Mouse (Mus musculus) hindbrain, embryonic 12.5 days (tissue): ENCODE results near the gene Iffo2. TPM values are rescaled to one million over a fixed set of nuclear protein-coding genes. Genes with fewer than 3 reads are reported as not detected.
A peak's percentile ranks its signal among the peaks of the same experiment; 100 is the strongest.

Experiments
- ATAC-seq: fragments of 200-750 bp; cut with Nextera tagmentation; 2 replicates; pipeline ENCODE4 v1.8.0; 2017; ENCODE audit warnings: moderate TSS enrichment; ENCODE audit not compliant: low FRiP score
- H3K27ac ChIP-seq: fragments of 300-500 bp; sonication (generic); 2 replicates; pipeline ENCODE4 v1.5.1; 2016; ENCODE audit warnings: mild to moderate bottlenecking
- H3K27me3 ChIP-seq: fragments of 300-500 bp; sonication (generic); 2 replicates; pipeline ENCODE4 v1.6.1; 2016; ENCODE audit warnings: mild to moderate bottlenecking
- H3K36me3 ChIP-seq: fragments of 300-500 bp; sonication (generic); 2 replicates; pipeline ENCODE4 v1.6.1; 2016; ENCODE audit warnings: mild to moderate bottlenecking
- H3K4me1 ChIP-seq: fragments of 300-500 bp; sonication (generic); 2 replicates; pipeline ENCODE4 v1.6.1; 2016
- H3K4me2 ChIP-seq: fragments of 300-500 bp; sonication (generic); replicated peaks from 2 replicates; pipeline ENCODE4 v1.6.1; 2016; ENCODE audit warnings: mild to moderate bottlenecking
- H3K4me3 ChIP-seq: fragments of 300-500 bp; sonication (generic); 2 replicates; pipeline ENCODE4 v1.5.1; 2016; ENCODE audit warnings: mild to moderate bottlenecking
- H3K9ac ChIP-seq: fragments of 300-500 bp; sonication (generic); 2 replicates; pipeline ENCODE4 v1.6.1; 2016; ENCODE audit warnings: mild to moderate bottlenecking, moderate library complexity
- H3K9me3 ChIP-seq: fragments of 300-500 bp; sonication (generic); replicated peaks from 2 replicates; pipeline ENCODE4 v1.6.1; 2016; ENCODE audit warnings: mild to moderate bottlenecking
- WGBS: fragments of 180-500 bp; shearing (Covaris S2); methylation state at CpG from one replicate; pipeline ENCODE4 v1.1.7; 2016; 5-methylcytosine and 5-hydroxymethylcytosine counted together
- polyA plus RNA-seq: library from polyadenylated mRNA; unstranded; fragments of >200 nt; fragmentation: Nextera tagmentation; extraction: Ambion mirVana; gene quantifications from 2 replicates; pipeline ENCODE4 v1.2.1, GENCODE M21; 2016

Gene Iffo2
- polyA plus RNA-seq, 1 experiment from 2014 or later = 5.8 TPM

DNA sequence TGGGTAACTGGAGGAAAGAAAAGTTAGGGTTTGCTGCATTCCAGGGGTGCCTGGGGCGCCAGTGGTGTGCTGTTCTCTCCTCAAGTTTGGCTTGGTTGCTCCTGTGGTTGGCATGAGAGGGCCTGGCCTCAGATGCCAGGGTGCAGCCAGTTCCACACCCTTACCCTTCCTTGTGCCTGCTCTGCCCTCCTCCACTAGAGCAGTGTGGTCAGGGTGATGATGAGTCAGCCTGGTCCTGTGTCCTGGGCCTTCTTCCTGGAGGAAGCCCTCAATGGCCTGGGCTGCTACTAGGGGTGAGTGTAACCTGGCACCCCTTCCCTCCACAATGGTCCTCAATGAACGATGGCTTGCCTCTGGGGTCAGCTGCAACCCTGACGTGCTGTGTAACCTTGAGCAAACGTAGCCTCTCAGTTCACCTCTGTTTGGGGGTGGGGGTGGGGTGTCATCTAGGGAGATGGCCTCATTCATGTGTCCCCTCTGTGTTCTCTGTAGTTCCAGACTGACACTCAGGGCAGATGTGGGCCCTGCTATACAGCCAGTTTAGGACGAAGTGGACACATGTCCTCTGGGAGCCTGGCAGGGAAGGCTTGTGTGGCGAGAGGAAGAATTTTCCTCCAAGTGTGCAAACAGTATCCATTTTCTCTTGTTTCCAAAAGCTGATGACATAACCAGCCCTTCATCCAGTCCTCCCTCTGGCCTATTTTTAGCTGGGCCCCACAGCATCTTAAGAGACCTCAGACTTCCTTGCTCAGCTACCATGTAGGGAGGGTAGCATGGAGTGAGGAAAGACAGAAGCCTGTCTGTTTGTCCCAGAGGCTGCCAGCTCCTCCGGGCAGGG, 71.4 kb downstream of the Iffo2 start:
- Histone ChIP-seq H3K9me3 (no peaks in the 10 kb centered on the region), H3K27me3 (no peaks in the 10 kb centered on the region), H3K9ac (no peak overlapping the region), H3K4me1 (peaks cover 60% of the 10 kb centered on the region), H3K36me3 (peaks cover 19% of the 10 kb centered on the region), H3K4me2 (no peak overlapping the region), H3K4me3 (no peak overlapping the region), H3K27ac (peak overlapping the region; percentile 56)
- no peak for ATAC-seq
- 67% methylated on average over 7 of the region's 7 CpGs for WGBS

DNA sequence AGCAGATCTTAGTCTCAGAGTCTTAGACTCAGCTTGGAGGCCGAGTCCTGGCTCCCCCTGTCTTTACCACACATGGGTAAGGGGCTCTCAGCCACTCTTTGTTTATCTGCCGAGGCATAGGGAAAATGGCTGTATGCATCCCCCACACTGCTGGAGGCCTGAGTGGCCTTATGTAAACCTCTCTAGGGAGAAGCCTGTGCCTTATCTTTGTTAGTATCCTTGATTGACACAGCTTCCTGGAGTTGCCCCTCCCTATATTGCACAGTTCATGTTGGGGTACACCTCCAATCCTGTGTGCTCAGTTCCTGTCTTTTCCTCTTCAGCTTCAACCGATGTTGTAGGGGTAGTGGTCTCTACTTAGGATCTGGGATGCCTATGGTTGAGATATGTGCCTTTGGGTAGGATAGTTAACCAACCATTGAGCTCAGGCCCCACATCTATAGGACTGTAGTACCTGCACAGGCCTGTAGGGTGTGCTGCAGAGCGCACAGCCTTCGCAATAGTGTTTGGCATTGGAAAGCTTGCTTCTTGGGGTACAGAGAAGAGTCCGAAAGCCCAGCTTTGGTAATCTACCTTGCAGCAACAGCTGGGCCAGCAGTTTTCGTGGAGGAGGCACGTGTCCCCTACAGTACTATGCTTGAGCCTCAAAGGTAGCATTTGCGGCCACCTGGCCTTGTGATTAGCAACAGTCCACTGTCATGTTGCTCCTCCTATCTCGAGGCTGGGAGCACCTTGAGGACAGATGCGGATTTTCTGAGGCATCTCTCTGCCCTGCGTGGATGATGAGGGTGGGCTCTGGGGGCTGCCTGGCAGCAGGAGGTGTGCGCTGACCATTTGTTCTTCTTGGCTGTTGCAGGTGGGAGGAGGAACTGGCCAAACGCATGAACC, 72.3 kb downstream of the Iffo2 start, which contains the start of gene Gm21969:
TSS of gene Gm21969 (plus strand) at position 830 of the 888 bp plus-strand sequence.
- Histone ChIP-seq H3K4me3 (no peak within 1 kb of the TSS), H3K36me3 (peaks cover 23% of the 10 kb centered on the region), H3K9me3 (no peaks in the 10 kb centered on the region), H3K9ac (no peak within 1 kb of the TSS), H3K27ac (peak within 1 kb of the TSS; percentile 56), H3K27me3 (no peaks in the 10 kb centered on the region), H3K4me2 (no peak within 1 kb of the TSS), H3K4me1 (peaks cover 52% of the 10 kb centered on the region)
- no peak for ATAC-seq
- 54% methylated on average over 14 of the region's 14 CpGs for WGBS

DNA sequence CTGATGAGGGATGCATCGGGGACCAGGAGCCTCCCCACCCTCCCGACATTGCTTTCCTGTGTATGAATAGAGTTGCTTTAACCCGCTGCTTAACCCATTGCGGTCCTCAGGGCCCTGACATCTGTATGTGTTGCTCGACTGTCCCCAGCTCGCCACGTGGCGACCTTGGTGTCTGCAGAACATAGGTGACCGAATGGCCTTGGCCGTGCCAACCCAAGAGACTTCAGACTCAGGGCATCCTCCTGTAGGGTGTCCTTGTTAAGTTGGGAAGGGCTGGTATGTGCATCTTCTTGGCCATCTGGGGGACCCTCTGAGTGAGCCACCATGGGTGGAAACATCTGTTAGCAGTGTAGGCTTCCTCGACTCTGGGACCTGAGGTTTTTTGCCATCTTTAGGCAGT, 74.9 kb downstream of the Iffo2 start:
- peaks cover 26% of the 10 kb centered on the region for H3K36me3 ChIP-seq
- H3K4me3 ChIP-seq = no peak overlapping the region
- no peaks in the 10 kb centered on the region for H3K27me3 ChIP-seq
- no peak overlapping the region for H3K4me2 ChIP-seq
- ATAC-seq = no peak
- no peaks in the 10 kb centered on the region for H3K9me3 ChIP-seq
- H3K27ac ChIP-seq = no peak overlapping the region
- H3K4me1 ChIP-seq = peaks cover 25% of the 10 kb centered on the region
- WGBS = 84% methylated on average over 11 of the region's 11 CpGs
- no peak overlapping the region for H3K9ac ChIP-seq

DNA sequence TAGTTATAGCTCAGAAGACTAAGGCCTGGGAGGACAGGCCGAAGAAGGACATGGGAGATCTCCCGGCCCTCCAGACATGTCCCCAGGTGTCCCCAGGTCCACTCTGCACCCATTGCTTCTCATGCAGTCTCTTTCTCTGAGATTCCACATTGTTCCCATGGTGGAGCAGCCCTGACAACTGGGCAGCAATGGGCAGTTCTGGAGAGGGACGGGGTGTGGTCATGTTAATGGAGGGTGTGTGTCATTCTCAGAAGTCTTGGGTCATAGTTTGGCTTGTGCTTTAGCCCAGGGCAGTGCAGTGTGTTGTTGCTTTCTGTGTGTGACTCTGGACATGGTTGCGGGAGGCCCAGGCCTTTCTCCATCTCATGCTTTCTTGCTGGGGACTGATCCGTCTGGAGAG, 76.4 kb downstream of the Iffo2 start:
- H3K9me3 ChIP-seq = no peaks in the 10 kb centered on the region
- no peak overlapping the region for H3K4me2 ChIP-seq
- H3K4me1 ChIP-seq = peaks cover 23% of the 10 kb centered on the region
- no peaks in the 10 kb centered on the region for H3K27me3 ChIP-seq
- H3K36me3 ChIP-seq = peaks cover 26% of the 10 kb centered on the region
- no peak for ATAC-seq
- no peak overlapping the region for H3K4me3 ChIP-seq
- 93% methylated on average over 5 of the region's 5 CpGs for WGBS
- no peak overlapping the region for H3K27ac ChIP-seq
- no peak overlapping the region for H3K9ac ChIP-seq

DNA sequence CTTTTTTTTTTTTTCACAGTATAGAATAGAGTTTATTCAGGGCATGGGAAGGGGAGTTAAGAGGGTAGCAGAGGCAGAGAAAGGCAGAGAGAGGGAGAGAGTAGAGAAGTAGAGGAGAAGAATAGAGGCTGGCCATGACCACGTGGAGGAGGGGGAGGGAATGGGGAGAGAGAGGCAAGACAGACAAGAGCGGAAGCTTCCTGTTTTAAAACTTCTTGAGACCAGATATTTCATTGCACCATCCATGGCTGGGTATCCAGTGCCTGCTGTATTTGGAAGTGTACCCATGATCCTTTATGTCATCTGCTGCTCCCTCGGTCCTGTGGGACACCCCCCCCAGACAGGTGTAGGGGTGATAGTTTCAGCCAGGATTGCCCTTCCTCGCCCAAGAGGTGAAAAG, 78.6 kb downstream of the Iffo2 start:
- Histone ChIP-seq H3K4me3 (no peak overlapping the region), H3K36me3 (peaks cover 42% of the 10 kb centered on the region), H3K4me1 (peaks cover 9% of the 10 kb centered on the region; the same call in 1 of the 2 replicates), H3K27ac (no peak overlapping the region), H3K9ac (no peak overlapping the region), H3K4me2 (no peak overlapping the region), H3K9me3 (peaks cover 6% of the 10 kb centered on the region; the same call in 1 of the 2 replicates), H3K27me3 (no peaks in the 10 kb centered on the region)
- no peak for ATAC-seq
- 78% methylated on average over 4 of the region's 4 CpGs for WGBS

DNA sequence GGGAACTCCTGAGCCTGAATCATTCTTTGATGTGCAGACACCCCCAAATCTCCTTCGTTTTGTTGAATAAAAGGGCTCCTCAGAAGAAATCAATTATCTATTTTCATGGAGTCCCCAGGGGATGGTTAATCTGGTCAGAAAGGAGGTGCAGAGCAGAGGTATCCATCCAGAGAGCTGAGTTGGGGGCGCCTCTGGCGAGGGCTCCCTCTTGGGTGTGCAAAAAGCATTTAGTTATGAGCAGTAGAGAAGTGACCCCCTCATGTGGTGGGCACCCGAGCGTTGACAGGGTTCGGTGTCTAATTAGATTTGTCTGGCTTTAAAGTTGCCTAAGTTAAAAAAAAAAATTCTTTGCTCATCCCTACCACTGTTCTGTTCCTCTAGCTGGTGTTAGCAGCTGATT, 80.6 kb downstream of the Iffo2 start:
- ATAC-seq = no peak
- no peak overlapping the region for H3K4me2 ChIP-seq

DNA sequence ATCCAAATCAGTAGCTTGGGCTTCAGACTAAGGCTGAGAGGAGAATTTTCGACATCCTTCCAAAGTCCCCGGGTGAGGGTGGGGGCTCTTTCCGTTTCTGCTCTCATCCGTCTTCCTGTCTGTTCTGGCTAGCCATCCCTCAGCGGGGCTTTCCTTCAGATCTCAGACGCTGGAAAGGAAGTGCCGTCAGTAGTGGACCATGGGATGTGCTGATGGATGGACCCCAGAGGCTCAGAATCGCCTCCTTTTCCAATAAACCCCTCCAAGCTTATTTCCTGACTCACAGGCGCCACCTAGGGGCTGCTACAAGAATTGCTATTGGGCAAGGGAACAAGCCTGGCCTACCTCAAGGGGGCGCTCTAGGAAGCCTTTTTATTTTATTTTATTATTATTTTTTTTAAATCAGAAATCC, 81.2 kb downstream of the Iffo2 start:
- Histone ChIP-seq H3K27me3 (no peaks in the 10 kb centered on the region), H3K9me3 (peaks cover 9% of the 10 kb centered on the region; the same call in 1 of the 2 replicates), H3K27ac (peak overlapping the region; percentile 31; the same call in 1 of the 2 replicates), H3K4me3 (no peak overlapping the region), H3K4me1 (peaks cover 20% of the 10 kb centered on the region), H3K36me3 (peaks cover 37% of the 10 kb centered on the region), H3K9ac (no peak overlapping the region), H3K4me2 (peak overlapping the region; percentile 41)
- 4% methylated on average over 10 of the region's 10 CpGs for WGBS
- ATAC-seq = peak; percentile 55

More for the DNA sequence above, 80.6 kb downstream of the Iffo2 start:
- Histone ChIP-seq H3K36me3 (peaks cover 43% of the 10 kb centered on the region), H3K9ac (no peak overlapping the region; the same call in 1 of the 2 replicates), H3K27ac (no peak overlapping the region), H3K4me1 (peaks cover 16% of the 10 kb centered on the region), H3K4me3 (no peak overlapping the region), H3K9me3 (peaks cover 9% of the 10 kb centered on the region; the same call in 1 of the 2 replicates), H3K27me3 (no peaks in the 10 kb centered on the region)
- 55% methylated on average over 6 of the region's 6 CpGs for WGBS

DNA sequence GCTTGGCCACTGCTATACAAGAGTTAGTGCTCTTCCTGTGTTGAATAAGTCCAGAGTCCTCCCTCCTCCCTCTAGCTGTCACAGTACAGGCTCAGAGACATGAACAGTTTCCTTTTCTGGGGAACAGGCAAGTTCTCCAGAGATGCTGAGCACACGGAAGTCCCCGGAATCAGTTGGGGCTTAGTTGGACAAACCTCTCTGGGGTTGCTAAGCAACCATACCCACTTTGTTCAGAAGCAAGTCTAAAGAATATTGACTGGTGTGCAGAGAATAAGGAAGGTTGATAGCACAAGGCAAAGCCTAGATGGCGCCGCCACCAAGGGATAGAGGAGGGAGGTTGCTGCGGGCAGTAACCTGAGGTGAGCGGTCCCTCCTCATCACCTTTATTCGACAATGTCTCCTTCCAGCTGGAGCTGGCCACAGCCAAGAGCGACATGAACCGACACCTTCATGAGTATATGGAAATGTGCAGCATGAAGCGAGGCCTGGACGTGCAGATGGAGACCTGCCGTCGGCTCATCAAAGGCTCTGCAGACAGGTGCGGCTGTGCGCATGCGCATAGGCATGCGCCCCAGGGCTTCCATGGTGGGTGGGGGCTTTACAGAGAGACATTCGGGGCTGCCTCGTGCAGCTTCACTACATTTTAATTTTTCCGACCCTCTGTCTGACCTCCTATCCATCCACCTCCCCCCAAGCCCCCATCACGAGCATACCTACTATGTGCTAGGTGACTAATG, 84.3 kb downstream of the Iffo2 start:
- Histone ChIP-seq H3K36me3 (peaks cover 28% of the 10 kb centered on the region), H3K4me1 (peaks cover 26% of the 10 kb centered on the region), H3K27ac (no peak overlapping the region), H3K9me3 (peaks cover 9% of the 10 kb centered on the region; the same call in 1 of the 2 replicates), H3K4me2 (no peak overlapping the region), H3K4me3 (no peak overlapping the region), H3K9ac (no peak overlapping the region), H3K27me3 (no peaks in the 10 kb centered on the region)
- 90% methylated on average over 21 of the region's 21 CpGs for WGBS
- ATAC-seq = no peak

DNA sequence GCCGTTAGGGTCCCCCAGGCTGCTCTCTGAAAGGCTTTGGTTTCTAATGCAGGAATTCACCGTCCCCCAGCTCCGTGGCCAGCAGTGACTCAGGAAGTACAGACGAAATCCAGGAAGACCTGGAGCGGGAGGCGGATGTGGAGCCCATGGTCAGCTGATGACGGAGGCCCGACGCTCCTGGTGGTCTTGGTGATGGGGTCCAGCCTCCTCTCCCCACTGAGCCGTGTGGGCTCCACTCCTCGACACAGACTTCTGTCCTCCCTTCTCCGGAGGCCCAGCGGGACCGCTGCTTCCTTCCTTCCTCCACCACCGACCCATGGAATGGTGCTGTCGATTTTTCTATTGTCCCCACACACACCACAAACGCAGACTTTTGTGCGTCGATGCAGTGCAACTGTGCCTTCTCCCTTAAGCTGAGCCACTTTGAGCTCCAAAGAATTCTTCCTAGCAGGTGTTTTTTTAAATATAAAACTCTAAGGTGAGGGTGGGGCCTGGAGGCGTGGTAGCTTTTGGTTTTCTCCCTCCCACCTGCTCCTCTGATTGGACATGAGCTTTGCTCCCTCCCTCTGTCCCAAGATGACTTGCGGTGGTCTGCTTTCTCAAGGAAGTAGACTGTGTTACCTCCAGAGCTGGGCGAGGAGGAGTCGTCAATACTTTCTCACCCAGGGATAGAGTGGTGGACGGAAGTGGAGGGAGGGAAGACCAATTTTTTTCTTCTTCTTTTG, 86.1 kb downstream of the Iffo2 start:
- H3K27ac ChIP-seq = peak overlapping the region; percentile 66; the same call in 1 of the 2 replicates
- peak overlapping the region; percentile 57 for H3K4me2 ChIP-seq
- WGBS = 12% methylated on average over 24 of the region's 24 CpGs
- ATAC-seq = peak; percentile 86
- H3K27me3 ChIP-seq = no peaks in the 10 kb centered on the region
- H3K9me3 ChIP-seq = peaks cover 9% of the 10 kb centered on the region; the same call in 1 of the 2 replicates
- H3K9ac ChIP-seq = peak overlapping the region; percentile 62
- H3K4me3 ChIP-seq = peak overlapping the region; percentile 43
- H3K4me1 ChIP-seq = peaks cover 18% of the 10 kb centered on the region
- peaks cover 28% of the 10 kb centered on the region for H3K36me3 ChIP-seq

DNA sequence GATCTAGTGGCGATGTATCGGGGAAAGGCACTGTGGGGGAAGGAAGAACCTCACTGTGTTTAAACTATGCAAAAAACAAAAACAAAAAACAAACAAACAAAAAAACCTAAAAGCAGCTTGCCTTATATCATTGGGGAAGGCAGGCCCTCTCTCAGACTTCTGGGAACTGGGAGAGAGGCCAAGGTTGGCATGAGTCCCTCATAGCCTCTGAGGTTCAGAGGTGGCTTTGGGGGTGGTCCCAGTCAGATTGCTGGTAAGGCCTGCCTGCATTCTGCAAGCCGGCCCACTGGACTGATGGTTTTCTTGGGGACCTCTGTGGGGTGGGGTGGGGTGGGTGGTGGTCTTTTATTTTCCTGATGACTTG, 86.6 kb downstream of the Iffo2 start:
- peak overlapping the region; percentile 62; the same call in 1 of the 2 replicates for H3K9ac ChIP-seq
- H3K27ac ChIP-seq = no peak overlapping the region
- WGBS = 62% methylated on average over 3 of the region's 3 CpGs
- peaks cover 19% of the 10 kb centered on the region for H3K4me1 ChIP-seq
- peaks cover 9% of the 10 kb centered on the region; the same call in 1 of the 2 replicates for H3K9me3 ChIP-seq
- peak overlapping the region; percentile 57 for H3K4me2 ChIP-seq
- peak overlapping the region; percentile 43; the same call in 1 of the 2 replicates for H3K4me3 ChIP-seq
- no peaks in the 10 kb centered on the region for H3K27me3 ChIP-seq
- H3K36me3 ChIP-seq = peaks cover 28% of the 10 kb centered on the region
- no peak for ATAC-seq

DNA sequence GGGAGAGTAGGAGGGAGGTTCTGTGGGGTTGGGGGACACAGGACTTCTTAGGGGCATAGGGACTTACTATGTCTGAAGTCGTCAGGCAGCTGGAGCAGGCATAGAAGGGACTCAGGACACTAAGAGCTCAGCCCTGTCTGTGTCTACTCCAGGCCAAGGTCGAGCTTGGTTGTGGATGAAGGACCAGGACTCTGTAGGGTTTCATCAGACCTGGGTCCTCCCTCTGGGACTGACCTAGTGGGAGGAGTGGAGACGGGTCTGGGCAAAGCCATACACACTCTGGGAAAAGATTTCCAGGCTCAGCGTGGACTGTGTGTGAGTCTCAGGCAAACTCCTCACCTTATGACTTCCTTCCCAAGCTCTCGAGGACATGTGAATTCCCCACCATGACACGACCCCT, 89.4 kb downstream of the Iffo2 start:
- H3K9ac ChIP-seq = no peak overlapping the region
- H3K27me3 ChIP-seq = no peaks in the 10 kb centered on the region
- peaks cover 5% of the 10 kb centered on the region; the same call in 1 of the 2 replicates for H3K36me3 ChIP-seq
- ATAC-seq = no peak
- H3K4me2 ChIP-seq = no peak overlapping the region
- no peaks in the 10 kb centered on the region for H3K9me3 ChIP-seq
- H3K4me1 ChIP-seq = peaks cover 34% of the 10 kb centered on the region
- H3K4me3 ChIP-seq = no peak overlapping the region
- H3K27ac ChIP-seq = no peak overlapping the region
- 83% methylated on average over 6 of the region's 6 CpGs for WGBS
